Mouse (Mus musculus): Measurements from ENCODE around the gene Cars. TPM values are rescaled to one million over a fixed set of nuclear protein-coding genes. Genes with fewer than 3 reads are reported as not detected.

Cars gene
- polyA plus RNA-seq (2012; rRNA removed) = 21.7 and 22.5 TPM in 2 replicates

GRCm38 (mm10) chr7:143599428-143600230 is at the start of gene Cars:
Gene Cars (minus strand): TSS chr7:143600090.

GRCm38 (mm10) chr7:143649034-143649768 is 49.3 kb upstream of the Cars start, which contains the start of gene Tnfrsf22:
Gene Tnfrsf22 (minus strand): TSS chr7:143649661.

GRCm38 (mm10) chr7:143628540-143628939 is 28.6 kb upstream of the Cars start, which contains the start of gene Tnfrsf26:
Gene Tnfrsf26 (minus strand): TSS chr7:143628722.

GRCm38 (mm10) chr7:143548976-143549457 is 50.9 kb downstream of the Cars start, which contains the start of gene Nap1l4:
Gene Nap1l4 (minus strand): TSS chr7:143549106.

Other genes starting within 250 kb of the Cars start
- gene Cdkn1c, start 139.0 kb downstream of the Cars start, polyA plus RNA-seq (2012; rRNA removed) = 34.3 and 40.7 TPM in 2 replicates
- gene Slc22a18, start 126.4 kb downstream of the Cars start, polyA plus RNA-seq (2012; rRNA removed) = 21.2 and 26.5 TPM in 2 replicates
- gene Phlda2, start 96.9 kb downstream of the Cars start, polyA plus RNA-seq (2012; rRNA removed) = 0.54 and 0.90 TPM in 2 replicates
- gene Nap1l4, start 51.0 kb downstream of the Cars start, polyA plus RNA-seq (2012; rRNA removed) = 70.2 and 87.2 TPM in 2 replicates
- 0.24 and 0.35 TPM in 2 replicates for gene Tnfrsf26, start 28.6 kb upstream of the Cars start, polyA plus RNA-seq (2012; rRNA removed)
- gene Tnfrsf22, start 49.6 kb upstream of the Cars start, polyA plus RNA-seq (2012; rRNA removed) = 4.6 and 6.7 TPM in 2 replicates
- 1.7 and 3.5 TPM in 2 replicates for gene Tnfrsf23, start 85.8 kb upstream of the Cars start, polyA plus RNA-seq (2012; rRNA removed)
- 115 and 127 TPM in 2 replicates for gene Osbpl5, start 156.9 kb upstream of the Cars start, polyA plus RNA-seq (2012; rRNA removed)
- gene Mrgprg, start 166.9 kb upstream of the Cars start, polyA plus RNA-seq (2012; rRNA removed) = not detected in 2 replicates
- 2.8 and 3.3 TPM in 2 replicates for gene Mrgpre, start 184.4 kb upstream of the Cars start, polyA plus RNA-seq (2012; rRNA removed)
- gene Nadsyn1, start 222.8 kb upstream of the Cars start, polyA plus RNA-seq (2012; rRNA removed) = 13.8 and 15.4 TPM in 2 replicates
- 225 and 367 TPM in 2 replicates for gene Dhcr7, start 223.1 kb upstream of the Cars start, polyA plus RNA-seq (2012; rRNA removed)